Mouse (Mus musculus) hindbrain, embryonic 12.5 days (tissue): ENCODE data around the gene Slc12a7. TPM values are rescaled to one million over a fixed set of nuclear protein-coding genes. Genes with fewer than 3 reads are reported as not detected.

ENCODE experiments used
- ATAC-seq: fragments of 200-750 bp; cut with Nextera tagmentation; 2 replicates; pipeline ENCODE4 v1.8.0; 2017; ENCODE audit warnings: moderate TSS enrichment; ENCODE audit not compliant: low FRiP score
- H3K27ac ChIP-seq: fragments of 300-500 bp; sonication (generic); 2 replicates; pipeline ENCODE4 v1.5.1; 2016; ENCODE audit warnings: mild to moderate bottlenecking
- H3K27me3 ChIP-seq: fragments of 300-500 bp; sonication (generic); 2 replicates; pipeline ENCODE4 v1.6.1; 2016; ENCODE audit warnings: mild to moderate bottlenecking
- H3K36me3 ChIP-seq: fragments of 300-500 bp; sonication (generic); 2 replicates; pipeline ENCODE4 v1.6.1; 2016; ENCODE audit warnings: mild to moderate bottlenecking
- H3K4me1 ChIP-seq: fragments of 300-500 bp; sonication (generic); 2 replicates; pipeline ENCODE4 v1.6.1; 2016
- H3K4me2 ChIP-seq: fragments of 300-500 bp; sonication (generic); replicated peaks from 2 replicates; pipeline ENCODE4 v1.6.1; 2016; ENCODE audit warnings: mild to moderate bottlenecking
- H3K4me3 ChIP-seq: fragments of 300-500 bp; sonication (generic); 2 replicates; pipeline ENCODE4 v1.5.1; 2016; ENCODE audit warnings: mild to moderate bottlenecking
- H3K9ac ChIP-seq: fragments of 300-500 bp; sonication (generic); 2 replicates; pipeline ENCODE4 v1.6.1; 2016; ENCODE audit warnings: mild to moderate bottlenecking, moderate library complexity
- H3K9me3 ChIP-seq: fragments of 300-500 bp; sonication (generic); replicated peaks from 2 replicates; pipeline ENCODE4 v1.6.1; 2016; ENCODE audit warnings: mild to moderate bottlenecking
- WGBS: fragments of 180-500 bp; shearing (Covaris S2); methylation state at CpG from one replicate; pipeline ENCODE4 v1.1.7; 2016; 5-methylcytosine and 5-hydroxymethylcytosine counted together
- polyA plus RNA-seq: library from polyadenylated mRNA; unstranded; fragments of >200 nt; fragmentation: Nextera tagmentation; extraction: Ambion mirVana; gene quantifications from 2 replicates; pipeline ENCODE4 v1.2.1, GENCODE M21; 2016

The Slc12a7 gene
- 35.9 and 39.3 TPM in 2 replicates for polyA plus RNA-seq

DNA sequence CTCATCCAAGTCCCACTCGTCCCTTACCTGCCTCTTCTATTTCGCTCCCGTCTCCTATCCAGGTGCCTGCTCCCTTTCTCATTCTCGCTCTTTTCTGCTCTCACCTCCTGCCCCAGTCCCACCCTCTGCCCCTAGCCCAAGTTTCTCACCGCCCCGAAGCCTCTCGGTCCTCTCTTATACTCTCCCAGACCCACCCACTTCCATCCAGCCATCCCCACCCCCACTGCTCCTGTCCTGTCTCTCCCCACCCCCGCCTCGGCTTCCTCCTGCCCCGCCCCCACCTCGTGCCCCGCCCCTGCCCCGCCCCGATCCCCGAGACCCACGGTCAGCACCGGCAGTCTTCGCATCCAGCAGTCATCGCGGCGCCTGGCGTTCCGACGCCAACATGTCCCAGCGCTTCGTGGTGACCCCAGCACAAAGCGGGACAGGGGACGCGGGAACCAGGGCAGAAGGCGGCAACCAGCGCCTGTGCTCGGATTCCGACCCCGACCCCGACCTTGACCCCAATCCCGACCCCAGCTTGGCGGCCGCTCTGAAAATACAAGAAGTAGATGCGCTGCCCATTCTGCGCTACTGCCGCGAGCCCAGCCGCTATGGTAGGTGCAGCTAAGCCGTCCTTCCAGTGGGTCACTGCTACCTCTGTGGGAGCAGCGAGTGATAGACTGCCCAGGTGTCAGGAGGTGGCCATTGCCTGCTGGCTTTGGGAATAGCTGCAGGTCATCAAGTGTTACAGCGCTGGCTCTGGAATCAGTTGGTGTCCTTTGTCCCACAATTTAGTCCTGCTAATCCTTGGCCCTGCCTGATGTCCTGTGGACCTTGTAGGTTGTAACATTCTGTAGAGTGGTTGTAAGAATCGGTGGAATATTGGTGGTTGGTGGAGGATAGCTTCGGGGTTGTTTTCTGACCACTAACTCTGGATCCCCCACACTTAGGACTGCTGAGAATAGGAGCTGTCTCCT lies at the start of gene Slc12a7:
Gene Slc12a7 (plus strand): TSS at position 353 of the 959 bp plus-strand sequence.
- H3K27ac ChIP-seq, result no peak within 1 kb of the TSS
- peaks cover 28% of the 10 kb centered on the region for H3K27me3 ChIP-seq
- peaks cover 6% of the 10 kb centered on the region for H3K4me1 ChIP-seq
- H3K36me3 ChIP-seq, result no peaks in the 10 kb centered on the region
- H3K9me3 ChIP-seq, result no peaks in the 10 kb centered on the region
- peak within 1 kb of the TSS; percentile 72 for H3K4me2 ChIP-seq
- peak within 1 kb of the TSS; percentile 34 for H3K4me3 ChIP-seq
- peak within 1 kb of the TSS; percentile 41 for H3K9ac ChIP-seq
- peak; percentile 78 for ATAC-seq
- 4% methylated on average over 45 of the region's 48 CpGs for WGBS

DNA sequence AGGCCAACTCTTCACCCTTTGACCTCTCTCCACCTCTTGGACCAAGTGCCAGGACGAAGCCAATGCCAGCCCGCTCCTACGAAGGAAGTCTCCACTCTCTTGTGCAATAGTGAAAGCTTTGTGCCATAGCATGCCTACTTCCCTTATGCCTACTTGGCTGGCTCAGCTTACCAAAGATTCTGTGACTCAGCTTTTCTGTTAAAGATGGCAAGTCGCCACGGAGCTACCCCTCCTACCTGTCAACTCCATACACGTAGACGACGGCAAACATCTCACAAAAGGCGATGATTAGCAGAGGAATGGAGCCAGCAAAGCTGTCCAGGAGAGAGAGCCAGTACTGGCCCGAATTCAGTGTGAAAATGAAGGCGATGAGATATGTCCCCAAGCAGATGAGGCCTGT lies 49.2 kb upstream of the Slc12a7 start:
- H3K9me3 ChIP-seq, result no peaks in the 10 kb centered on the region
- H3K27ac ChIP-seq, result no peak overlapping the region
- no peaks in the 10 kb centered on the region for H3K4me1 ChIP-seq
- no peak overlapping the region for H3K9ac ChIP-seq
- no peak overlapping the region for H3K4me3 ChIP-seq
- 90% methylated on average over 11 of the region's 11 CpGs for WGBS
- no peak for ATAC-seq
- no peak overlapping the region for H3K4me2 ChIP-seq
- H3K27me3 ChIP-seq, result no peaks in the 10 kb centered on the region
- H3K36me3 ChIP-seq, result no peaks in the 10 kb centered on the region

DNA sequence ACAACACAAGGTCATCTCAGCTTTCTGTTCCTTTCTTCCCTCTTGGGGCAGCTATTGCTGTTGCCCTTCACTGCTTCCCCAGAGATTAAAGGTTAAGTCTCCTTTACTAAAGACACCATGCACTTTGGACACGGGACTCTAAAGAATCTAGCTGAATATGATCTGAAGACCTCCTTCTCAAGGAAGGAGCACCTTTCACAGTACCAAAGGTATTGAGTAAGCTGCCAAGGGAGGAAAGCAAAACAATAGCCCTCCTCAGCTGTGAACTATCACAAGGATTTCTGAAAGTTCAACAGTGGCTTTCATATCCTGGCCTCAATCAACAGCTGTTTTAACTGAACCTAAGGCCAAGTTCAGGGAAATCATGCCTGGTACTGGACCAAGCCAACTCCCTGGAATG lies 48.5 kb upstream of the Slc12a7 start:
- Histone ChIP-seq H3K4me3 (no peak overlapping the region), H3K27me3 (no peaks in the 10 kb centered on the region), H3K9me3 (no peaks in the 10 kb centered on the region), H3K27ac (no peak overlapping the region), H3K9ac (no peak overlapping the region), H3K36me3 (no peaks in the 10 kb centered on the region), H3K4me1 (no peaks in the 10 kb centered on the region), H3K4me2 (no peak overlapping the region)
- ATAC-seq, result no peak
- WGBS, result 62% methylated on average over 1 of the region's 1 CpGs

DNA sequence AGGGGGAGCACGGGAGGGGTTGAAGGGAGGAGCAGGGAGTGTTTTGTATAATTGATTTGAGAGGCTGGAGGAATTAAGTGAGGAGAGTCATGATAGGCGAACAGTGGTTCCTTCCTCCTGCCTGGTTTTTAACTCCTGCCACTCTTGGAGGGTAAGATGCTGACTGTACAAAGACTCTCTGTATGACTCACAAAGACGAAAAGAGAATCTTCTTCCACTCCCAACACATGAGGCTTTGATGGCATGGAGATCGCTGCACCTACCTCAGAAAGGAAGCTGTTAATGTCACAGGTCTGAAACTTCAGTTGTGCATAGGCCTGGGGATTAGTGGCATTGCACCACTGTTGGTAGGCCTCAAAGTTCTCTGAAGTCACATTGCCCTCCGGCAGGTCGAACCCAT lies 47.4 kb upstream of the Slc12a7 start:
- WGBS, result 86% methylated on average over 6 of the region's 6 CpGs
- no peak for ATAC-seq
- Histone ChIP-seq H3K27ac (no peak overlapping the region), H3K4me2 (no peak overlapping the region), H3K4me1 (no peaks in the 10 kb centered on the region), H3K9me3 (no peaks in the 10 kb centered on the region), H3K36me3 (no peaks in the 10 kb centered on the region), H3K27me3 (no peaks in the 10 kb centered on the region), H3K9ac (no peak overlapping the region), H3K4me3 (no peak overlapping the region)

DNA sequence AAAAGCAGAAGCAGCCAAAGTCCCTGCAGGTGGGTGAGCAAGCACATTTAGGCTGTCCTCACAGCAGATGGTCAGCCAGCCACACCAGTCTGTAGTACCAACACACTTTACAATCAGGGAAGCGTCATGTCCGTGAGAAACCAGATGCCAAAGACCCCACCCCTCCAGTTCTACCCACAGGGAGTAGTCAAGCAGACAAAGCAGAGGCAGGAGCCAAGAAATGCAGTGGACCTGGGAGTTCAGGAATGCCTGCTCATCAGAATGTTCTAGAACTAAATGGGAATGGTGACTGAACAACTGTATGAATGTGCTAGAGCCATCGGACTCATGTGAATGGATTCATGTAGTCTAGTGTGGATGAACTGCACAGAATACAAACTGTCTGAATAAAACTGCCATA lies 45.3 kb upstream of the Slc12a7 start:
- Histone ChIP-seq H3K4me3 (no peak overlapping the region), H3K27ac (no peak overlapping the region), H3K9me3 (no peaks in the 10 kb centered on the region), H3K36me3 (no peaks in the 10 kb centered on the region), H3K27me3 (no peaks in the 10 kb centered on the region), H3K4me1 (no peaks in the 10 kb centered on the region), H3K9ac (no peak overlapping the region), H3K4me2 (no peak overlapping the region)
- no peak for ATAC-seq
- 74% methylated on average over 3 of the region's 3 CpGs for WGBS

DNA sequence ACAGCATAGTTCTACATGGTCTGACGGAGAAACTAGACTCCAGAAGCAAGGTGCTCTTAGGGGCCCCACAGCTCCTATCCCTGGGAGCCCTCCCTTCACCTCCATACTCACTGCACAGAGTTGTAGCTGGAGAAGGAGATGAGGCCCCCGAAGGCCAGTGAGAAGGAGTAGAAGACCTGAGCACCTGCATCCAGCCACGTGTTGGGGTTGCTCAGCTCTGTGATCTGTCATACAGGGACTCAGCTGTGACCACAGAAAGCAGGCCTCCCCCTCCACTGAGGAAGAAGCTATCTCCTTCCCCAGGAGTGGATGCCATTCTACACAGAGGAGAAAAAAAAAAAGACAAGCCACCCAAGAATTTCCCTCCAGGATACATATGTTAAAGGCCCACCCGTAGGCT lies 44.0 kb upstream of the Slc12a7 start:
- H3K27ac ChIP-seq, result no peak overlapping the region
- no peaks in the 10 kb centered on the region for H3K4me1 ChIP-seq
- no peak for ATAC-seq
- H3K9ac ChIP-seq, result no peak overlapping the region
- no peaks in the 10 kb centered on the region for H3K9me3 ChIP-seq
- no peaks in the 10 kb centered on the region for H3K27me3 ChIP-seq
- no peak overlapping the region for H3K4me3 ChIP-seq
- WGBS, result 84% methylated on average over 4 of the region's 4 CpGs
- no peaks in the 10 kb centered on the region for H3K36me3 ChIP-seq
- no peak overlapping the region for H3K4me2 ChIP-seq

DNA sequence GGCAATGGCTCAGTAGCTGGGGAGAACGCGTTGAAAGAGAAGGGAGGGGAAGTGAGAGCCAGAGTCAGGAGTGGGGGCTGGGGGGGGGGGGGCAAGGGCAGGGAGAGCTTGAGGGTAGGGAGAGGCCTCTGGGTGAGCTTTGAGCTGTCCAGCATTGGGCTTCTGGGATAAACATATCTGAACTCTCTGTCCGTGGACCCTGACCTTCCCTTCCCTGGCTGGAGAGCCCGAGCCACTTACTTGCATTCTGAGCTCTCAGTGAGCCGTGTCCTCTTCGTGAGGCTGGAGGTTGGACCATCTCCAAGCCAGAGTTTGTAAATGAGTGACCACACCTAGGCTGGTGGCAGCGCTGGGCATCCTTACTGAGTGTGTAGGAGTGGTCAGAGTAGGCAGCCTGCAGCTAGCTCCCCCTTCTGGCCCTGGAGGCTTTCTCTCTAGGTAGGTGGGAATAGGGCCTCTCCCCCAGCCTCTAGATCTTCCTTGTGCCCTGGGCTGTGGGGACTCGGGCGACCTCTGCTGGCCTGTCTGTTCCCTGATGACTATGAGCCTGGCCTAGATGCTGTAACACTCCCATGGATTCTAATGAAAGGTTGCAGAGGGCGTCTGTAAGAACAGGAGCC lies 40.5 kb upstream of the Slc12a7 start:
- H3K27me3 ChIP-seq, result no peaks in the 10 kb centered on the region
- H3K27ac ChIP-seq, result no peak overlapping the region
- no peaks in the 10 kb centered on the region for H3K9me3 ChIP-seq
- H3K9ac ChIP-seq, result no peak overlapping the region
- WGBS, result 32% methylated on average over 10 of the region's 10 CpGs
- H3K4me3 ChIP-seq, result no peak overlapping the region
- no peaks in the 10 kb centered on the region for H3K36me3 ChIP-seq
- ATAC-seq, result peak; percentile 58; the same call in 1 of the 2 replicates
- H3K4me1 ChIP-seq, result no peaks in the 10 kb centered on the region
- H3K4me2 ChIP-seq, result no peak overlapping the region

DNA sequence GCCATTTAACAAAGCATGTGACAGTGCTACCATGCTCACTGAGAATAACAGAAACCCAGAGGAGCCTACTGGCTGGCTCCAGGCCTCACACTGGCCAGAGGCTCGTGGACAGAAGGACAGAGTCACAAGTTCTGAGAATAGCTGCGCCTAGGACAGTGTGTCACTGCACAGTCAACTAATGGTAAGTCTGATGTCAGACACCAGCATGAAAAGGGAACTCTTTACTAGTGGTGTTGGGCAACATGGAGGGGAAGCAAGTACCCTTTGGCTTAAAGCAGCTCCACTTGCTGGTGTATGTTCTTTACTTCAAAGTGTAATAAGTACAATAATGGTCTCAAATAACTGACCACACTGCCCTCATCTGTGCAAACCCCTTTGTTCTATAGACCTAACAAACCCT lies 39.6 kb upstream of the Slc12a7 start:
- no peak overlapping the region for H3K4me2 ChIP-seq
- ATAC-seq, result no peak
- no peak overlapping the region for H3K9ac ChIP-seq
- no peak overlapping the region for H3K27ac ChIP-seq
- no peaks in the 10 kb centered on the region for H3K9me3 ChIP-seq
- 84% methylated on average over 2 of the region's 2 CpGs for WGBS
- no peaks in the 10 kb centered on the region for H3K4me1 ChIP-seq
- no peaks in the 10 kb centered on the region for H3K36me3 ChIP-seq
- no peak overlapping the region for H3K4me3 ChIP-seq
- H3K27me3 ChIP-seq, result no peaks in the 10 kb centered on the region

DNA sequence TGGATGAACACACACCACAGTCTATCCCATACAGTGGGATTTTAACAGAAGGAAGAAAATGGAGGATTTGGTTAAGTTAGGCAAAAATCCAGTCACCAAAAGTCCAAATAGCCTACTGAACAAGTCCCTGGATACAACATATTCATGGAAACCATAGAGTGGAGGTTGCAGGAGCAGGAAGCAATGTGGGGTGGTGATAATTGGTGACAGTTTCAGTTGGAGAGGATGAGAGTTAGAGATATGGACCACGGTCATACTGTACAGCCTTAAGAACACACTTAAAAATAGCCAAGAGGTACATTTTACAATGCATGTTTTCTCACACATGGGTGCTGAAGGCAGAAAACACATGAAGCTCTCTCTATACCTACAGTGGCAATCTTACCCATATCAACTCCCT lies 37.9 kb upstream of the Slc12a7 start:
- no peaks in the 10 kb centered on the region for H3K4me1 ChIP-seq
- H3K9me3 ChIP-seq, result no peaks in the 10 kb centered on the region
- no peaks in the 10 kb centered on the region for H3K27me3 ChIP-seq
- H3K36me3 ChIP-seq, result no peaks in the 10 kb centered on the region
- H3K4me2 ChIP-seq, result no peak overlapping the region
- no peak for ATAC-seq
- H3K4me3 ChIP-seq, result no peak overlapping the region
- no peak overlapping the region for H3K9ac ChIP-seq
- 88% methylated on average over 1 of the region's 1 CpGs for WGBS
- H3K27ac ChIP-seq, result no peak overlapping the region

DNA sequence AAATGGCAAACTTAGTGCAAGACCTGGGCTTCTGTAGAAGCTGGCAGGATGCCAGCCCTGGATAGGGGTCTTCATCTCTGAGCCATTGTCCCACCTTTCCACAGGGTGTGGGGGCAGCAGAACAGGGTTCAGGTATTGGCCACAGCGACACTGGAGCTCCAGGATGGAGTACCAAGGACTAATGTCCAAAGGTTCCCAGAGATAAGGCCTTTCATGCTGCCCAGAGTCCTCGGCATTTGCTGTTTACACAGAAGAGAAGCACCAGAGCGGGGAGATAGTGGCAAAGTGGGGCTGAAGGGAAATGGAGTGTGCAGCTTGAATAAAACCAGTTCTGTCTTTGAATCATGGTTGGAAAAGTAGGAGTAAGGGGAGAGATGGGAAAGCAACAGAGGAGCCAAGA lies 36.4 kb upstream of the Slc12a7 start:
- Histone ChIP-seq H3K9ac (no peak overlapping the region), H3K4me1 (no peaks in the 10 kb centered on the region), H3K36me3 (no peaks in the 10 kb centered on the region), H3K4me3 (no peak overlapping the region), H3K9me3 (no peaks in the 10 kb centered on the region), H3K4me2 (no peak overlapping the region), H3K27me3 (no peaks in the 10 kb centered on the region), H3K27ac (no peak overlapping the region)
- WGBS, result 87% methylated on average over 3 of the region's 3 CpGs
- no peak for ATAC-seq

DNA sequence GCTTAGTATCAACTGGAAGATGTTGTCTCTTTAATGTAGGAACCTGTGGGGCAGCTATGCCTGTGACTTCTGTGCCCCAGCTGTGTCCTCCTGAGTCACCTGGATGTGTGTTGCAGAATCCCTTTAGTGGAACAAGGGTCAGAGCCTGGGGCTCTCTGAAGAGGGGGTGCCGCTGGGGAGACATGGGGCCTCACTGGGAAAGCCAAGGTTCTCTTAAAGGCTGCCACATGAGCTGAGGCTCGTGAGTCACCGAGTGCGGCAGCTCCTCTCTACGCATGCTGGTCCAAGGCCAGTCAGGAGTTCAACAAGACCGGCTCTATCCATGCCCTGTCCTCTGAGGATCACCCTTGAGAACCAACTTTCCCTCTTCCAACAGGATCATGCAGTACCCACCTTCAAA lies 33.2 kb upstream of the Slc12a7 start:
- H3K36me3 ChIP-seq, result no peaks in the 10 kb centered on the region
- ATAC-seq, result no peak
- H3K4me3 ChIP-seq, result no peak overlapping the region
- no peaks in the 10 kb centered on the region for H3K9me3 ChIP-seq
- no peak overlapping the region for H3K4me2 ChIP-seq
- no peak overlapping the region for H3K9ac ChIP-seq
- H3K27ac ChIP-seq, result no peak overlapping the region
- H3K27me3 ChIP-seq, result no peaks in the 10 kb centered on the region
- WGBS, result 93% methylated on average over 6 of the region's 6 CpGs
- H3K4me1 ChIP-seq, result no peaks in the 10 kb centered on the region

DNA sequence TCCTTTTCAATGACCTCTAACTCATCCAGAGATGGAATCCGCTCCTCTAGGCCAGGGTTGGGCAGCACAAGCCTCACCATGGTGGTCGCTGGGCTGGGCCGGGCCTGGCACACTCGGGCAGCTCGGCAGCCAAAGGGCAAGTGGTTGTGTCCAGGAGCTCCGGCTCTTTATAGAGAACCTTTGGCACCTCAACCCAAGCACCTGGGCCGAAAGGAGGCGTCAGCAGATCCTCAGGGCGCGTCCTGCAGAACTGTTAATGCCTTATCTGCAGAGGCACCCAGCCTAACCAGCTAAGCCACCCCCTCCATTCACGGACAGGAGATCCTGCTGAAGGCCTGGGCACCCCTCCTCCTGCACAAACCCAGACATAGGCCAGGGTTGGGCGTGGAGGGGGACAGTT lies 32.3 kb upstream of the Slc12a7 start:
- no peak for ATAC-seq
- H3K27me3 ChIP-seq, result no peaks in the 10 kb centered on the region

More for the DNA sequence above, 32.3 kb upstream of the Slc12a7 start:
- Histone ChIP-seq H3K9ac (no peak overlapping the region), H3K4me1 (no peaks in the 10 kb centered on the region; the same call in 1 of the 2 replicates), H3K4me2 (no peak overlapping the region), H3K4me3 (no peak overlapping the region), H3K9me3 (no peaks in the 10 kb centered on the region), H3K36me3 (no peaks in the 10 kb centered on the region), H3K27ac (no peak overlapping the region)
- WGBS, result 92% methylated on average over 12 of the region's 12 CpGs
